Mouse (Mus musculus) urinary bladder, postnatal 10 days (tissue): ENCODE measurements around the gene Abcg5.

Source experiments
- DNase-seq: peaks from one replicate; pipeline ENCODE4 v3.0.0; 2022; ENCODE audit warnings: low spot score

Gene Abcg5

GRCm38 (mm10) chr17:84682734-84683717, at the start of gene Abcg5:
Abcg5 (minus strand) TSS chr17:84683011.
- no peak for DNase-seq

GRCm38 (mm10) chr17:84732612-84733011, 49.8 kb upstream of the Abcg5 start:
- DNase-seq: no peak

- DNase-seq: no peak
These were observed 48.5 kb upstream of the Abcg5 start for GRCm38 (mm10) chr17:84731361-84731760.

GRCm38 (mm10) chr17:84729140-84729539, 46.3 kb upstream of the Abcg5 start:
- DNase-seq: no peak

- DNase-seq: no peak
These were observed 45.5 kb upstream of the Abcg5 start for GRCm38 (mm10) chr17:84728201-84728911.

GRCm38 (mm10) chr17:84725163-84725562, 42.4 kb upstream of the Abcg5 start:
- no peak for DNase-seq

GRCm38 (mm10) chr17:84724028-84724427, 41.2 kb upstream of the Abcg5 start:
- no peak for DNase-seq

- no peak for DNase-seq
These were observed 36.3 kb upstream of the Abcg5 start for GRCm38 (mm10) chr17:84719105-84719504.

GRCm38 (mm10) chr17:84717416-84717815, 34.6 kb upstream of the Abcg5 start:
- no peak for DNase-seq

GRCm38 (mm10) chr17:84716252-84716872, 33.6 kb upstream of the Abcg5 start:
- DNase-seq: no peak

- no peak for DNase-seq
These were observed 32.1 kb upstream of the Abcg5 start for GRCm38 (mm10) chr17:84714930-84715329.

- no peak for DNase-seq
These were observed 30.9 kb upstream of the Abcg5 start for GRCm38 (mm10) chr17:84713563-84714164.

- DNase-seq: no peak
These were observed 26.6 kb upstream of the Abcg5 start for GRCm38 (mm10) chr17:84709403-84709851.

- DNase-seq: no peak
These were observed 26.0 kb upstream of the Abcg5 start for GRCm38 (mm10) chr17:84708818-84709217.

- DNase-seq: no peak
These were observed 24.6 kb upstream of the Abcg5 start for GRCm38 (mm10) chr17:84707407-84707806.

- no peak for DNase-seq
These were observed 15.9 kb upstream of the Abcg5 start for GRCm38 (mm10) chr17:84698727-84699126.

- no peak for DNase-seq
These were observed 13.7 kb upstream of the Abcg5 start for GRCm38 (mm10) chr17:84696537-84696936.

GRCm38 (mm10) chr17:84693741-84694140, 10.9 kb upstream of the Abcg5 start:
- DNase-seq: no peak

- DNase-seq: no peak
These were observed 7.3 kb upstream of the Abcg5 start for GRCm38 (mm10) chr17:84690111-84690510.

- no peak for DNase-seq
These were observed 6.5 kb upstream of the Abcg5 start for GRCm38 (mm10) chr17:84689316-84689715.

- no peak for DNase-seq
These were observed 6.0 kb upstream of the Abcg5 start for GRCm38 (mm10) chr17:84688834-84689233.

- no peak for DNase-seq
These were observed 5.2 kb upstream of the Abcg5 start for GRCm38 (mm10) chr17:84687994-84688393.
